Comparison of ENCODE assay signal across 19 mouse cellular contexts in the genomic region with DNA sequence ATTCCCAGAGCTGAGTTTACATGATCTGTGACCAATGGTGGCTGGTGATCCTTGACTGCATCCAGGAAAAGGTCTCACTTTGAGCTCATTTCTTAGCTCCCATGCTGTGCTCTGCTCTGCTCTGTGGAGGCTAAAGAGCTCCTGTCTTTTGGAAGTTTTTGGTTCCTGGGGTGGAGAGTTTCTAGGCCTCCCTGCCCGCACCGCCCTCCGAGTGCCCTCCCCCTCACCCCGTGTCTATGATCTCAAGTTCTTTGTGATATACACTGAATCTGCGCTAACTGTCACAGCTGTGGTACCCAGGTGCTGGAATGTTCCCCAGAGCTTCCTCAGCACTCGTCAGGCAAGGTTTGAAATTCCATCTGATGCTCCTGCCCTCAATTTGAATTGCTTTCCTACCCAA. TPM values are rescaled to one million over a fixed set of nuclear protein-coding genes. Genes with fewer than 3 reads are reported as not detected.
DNase-seq lines count a peak whose midpoint lies in the region; ATAC-seq lines count a peak whose summit lies in the region.
"Had no signal": no experiment of that assay in that cellular context is flagged by ENCODE, and none has a peak within 500 bp of the region (broad histone marks: within the 10 kb centered on the region; RNA-seq: fewer than 3 reads in every experiment).

No protein-coding gene starts in this region.

- 0 out of 2 replicates have a peak overlapping the region, but pooled peaks have one; percentile 16 for H3K27ac ChIP-seq in forebrain, embryonic 10.5 days
- H3K27ac ChIP-seq in forebrain, embryonic 15.5 days (replicated peaks): no peak overlapping the region
- H3K27ac ChIP-seq in neural tube, embryonic 15.5 days (replicated peaks): no peak overlapping the region
- H3K27ac ChIP-seq: heart, adult 2 months; heart, embryonic 15.5 days; hindbrain, embryonic 13.5 days; hindbrain, postnatal 0 days had no signal

- H3K4me3 ChIP-seq in forebrain, embryonic 10.5 days: no peak overlapping the region
- H3K4me3 ChIP-seq in forebrain, embryonic 15.5 days: no peak overlapping the region
- H3K4me3 ChIP-seq in neural tube, embryonic 15.5 days (replicated peaks): no peak overlapping the region
- H3K4me3 ChIP-seq: embryonic facial prominence, embryonic 13.5 days; heart, adult 2 months; heart, embryonic 15.5 days; hindbrain, embryonic 13.5 days had no signal

- no peak overlapping the region for H3K4me2 ChIP-seq in forebrain, embryonic 15.5 days (replicated peaks)
- H3K4me2 ChIP-seq in neural tube, embryonic 15.5 days: no peak overlapping the region
- H3K4me2 ChIP-seq: embryonic facial prominence, embryonic 13.5 days; heart, embryonic 11.5 days; heart, embryonic 15.5 days; hindbrain, embryonic 13.5 days had no signal

- H3K9ac ChIP-seq in forebrain, embryonic 15.5 days (replicated peaks): no peak overlapping the region
- no peak overlapping the region for H3K9ac ChIP-seq in neural tube, embryonic 15.5 days (replicated peaks)
- H3K9ac ChIP-seq: embryonic facial prominence, embryonic 13.5 days; heart, embryonic 15.5 days; hindbrain, embryonic 13.5 days had no signal

- DNase-seq in forebrain, embryonic 10.5 days (ENCODE audit: extremely low spot score, low spot score): no peak
- peak; percentile 64 for DNase-seq in thymus, postnatal 14 days
- no peak for DNase-seq in thymus, adult 18-20 months
- peak; percentile 36 to 57 for DNase-seq in thymus, postnatal 36 days
- DNase-seq in natural killer cell, adult 2 months (ENCODE audit: low spot score in 2 of 2): no peak
- DNase-seq: adrenal gland, postnatal 14 days; cerebellum, adult 2 months; cerebellum, postnatal 10 days; gastrocnemius, postnatal 14 days; heart, adult 2 months; heart, postnatal 14 days had no signal

- no peaks in the 10 kb centered on the region for H3K9me3 ChIP-seq in forebrain, embryonic 10.5 days
- H3K9me3 ChIP-seq in forebrain, embryonic 15.5 days: no peaks in the 10 kb centered on the region
- no peaks in the 10 kb centered on the region for H3K9me3 ChIP-seq in neural tube, embryonic 15.5 days (replicated peaks)
- H3K9me3 ChIP-seq: embryonic facial prominence, embryonic 13.5 days; heart, embryonic 15.5 days; hindbrain, embryonic 13.5 days had no signal

- no peak for ATAC-seq in forebrain, embryonic 15.5 days (replicated peaks)
- ATAC-seq in neural tube, embryonic 15.5 days (ENCODE audit: low FRiP score): no peak
- ATAC-seq: forebrain, embryonic 16.5 days; hindbrain, postnatal 0 days had no signal

- 88% methylated on average over 6 of the region's 6 CpGs for WGBS in forebrain, embryonic 10.5 days
- 71% methylated on average over 6 of the region's 6 CpGs for WGBS in forebrain, embryonic 15.5 days
- 64% methylated on average over 6 of the region's 6 CpGs for WGBS in neural tube, embryonic 15.5 days

- H3K4me1 ChIP-seq in forebrain, embryonic 10.5 days: peaks cover 19% of the 10 kb centered on the region
- H3K4me1 ChIP-seq in forebrain, embryonic 15.5 days: peaks cover 12% of the 10 kb centered on the region
- peaks cover 7% of the 10 kb centered on the region for H3K4me1 ChIP-seq in neural tube, embryonic 15.5 days
- H3K4me1 ChIP-seq: heart, embryonic 15.5 days had no signal

- H3K36me3 ChIP-seq in forebrain, embryonic 10.5 days (replicated peaks): no peaks in the 10 kb centered on the region
- no peaks in the 10 kb centered on the region for H3K36me3 ChIP-seq in forebrain, embryonic 15.5 days
- no peaks in the 10 kb centered on the region for H3K36me3 ChIP-seq in neural tube, embryonic 15.5 days
- H3K36me3 ChIP-seq: embryonic facial prominence, embryonic 13.5 days; heart, embryonic 15.5 days; hindbrain, embryonic 13.5 days had no signal

- no peaks in the 10 kb centered on the region for H3K27me3 ChIP-seq in forebrain, embryonic 10.5 days (ENCODE audit: poor library complexity, severe bottlenecking)
- H3K27me3 ChIP-seq in forebrain, embryonic 15.5 days: no peaks in the 10 kb centered on the region
- no peaks in the 10 kb centered on the region for H3K27me3 ChIP-seq in neural tube, embryonic 15.5 days (replicated peaks)
- H3K27me3 ChIP-seq: embryonic facial prominence, embryonic 13.5 days; heart, embryonic 15.5 days; hindbrain, embryonic 13.5 days had no signal

RNA-seq across cellular contexts. Expression of gene Nod2, which starts 23.7 kb away (rescaled TPM):
- polyA plus RNA-seq in forebrain, embryonic 10.5 days (2016; fragmentation: Nextera tagmentation; extraction: Ambion mirVana): 0.07 and 0.20 TPM in 2 replicates
- 0.15 and 0.20 TPM in 2 replicates for polyA plus RNA-seq in forebrain, embryonic 15.5 days (2015; fragmentation: Nextera tagmentation; extraction: Ambion mirVana)
- polyA plus RNA-seq in neural tube, embryonic 15.5 days (2015; fragmentation: Nextera tagmentation; extraction: Ambion mirVana): 0.09 and 0.12 TPM in 2 replicates

RNA-seq across cellular contexts. Expression of gene Cyld, which starts 26.0 kb away (rescaled TPM):
- 8.5 and 10.0 TPM in 2 replicates for polyA plus RNA-seq in forebrain, embryonic 10.5 days (2016; fragmentation: Nextera tagmentation; extraction: Ambion mirVana)
- polyA plus RNA-seq in forebrain, embryonic 15.5 days (2015; fragmentation: Nextera tagmentation; extraction: Ambion mirVana): 14.3 and 16.8 TPM in 2 replicates
- polyA plus RNA-seq in neural tube, embryonic 15.5 days (2015; fragmentation: Nextera tagmentation; extraction: Ambion mirVana): 15.6 and 16.1 TPM in 2 replicates

RNA-seq across cellular contexts. Expression of gene Snx20, which starts 34.9 kb away (rescaled TPM):
- polyA plus RNA-seq in forebrain, embryonic 10.5 days (2016; fragmentation: Nextera tagmentation; extraction: Ambion mirVana): 0.47 and 1.0 TPM in 2 replicates
- polyA plus RNA-seq in forebrain, embryonic 15.5 days (2015; fragmentation: Nextera tagmentation; extraction: Ambion mirVana): 0.81 and 1.2 TPM in 2 replicates
- polyA plus RNA-seq in neural tube, embryonic 15.5 days (2015; fragmentation: Nextera tagmentation; extraction: Ambion mirVana): 1.2 and 2.4 TPM in 2 replicates

Comparison
In these comparisons a context has a peak if more than half of its experiments do, and no peak if none do; other contexts are left out.
1. DNase-seq: peak in thymus, postnatal 14 days (single experiment) and thymus, postnatal 36 days (2 of 2); none in forebrain, embryonic 10.5 days (single experiment), thymus, adult 18-20 months (0 of 2) and natural killer cell, adult 2 months (0 of 2).